Mouse (Mus musculus): ENCODE results near the gene Sgpp1.

The Sgpp1 gene

GRCm38 (mm10) chr12:75735246-75736200 lies at the start of gene Sgpp1:
Gene Sgpp1 (minus strand): TSS chr12:75735729.
- peak; percentile 91 for ATAC-seq (ENCODE audit: low TSS enrichment)

- no peak for ATAC-seq (ENCODE audit: low TSS enrichment)
These were observed 48.8 kb upstream of the Sgpp1 start for GRCm38 (mm10) chr12:75784271-75784751.

DNA sequence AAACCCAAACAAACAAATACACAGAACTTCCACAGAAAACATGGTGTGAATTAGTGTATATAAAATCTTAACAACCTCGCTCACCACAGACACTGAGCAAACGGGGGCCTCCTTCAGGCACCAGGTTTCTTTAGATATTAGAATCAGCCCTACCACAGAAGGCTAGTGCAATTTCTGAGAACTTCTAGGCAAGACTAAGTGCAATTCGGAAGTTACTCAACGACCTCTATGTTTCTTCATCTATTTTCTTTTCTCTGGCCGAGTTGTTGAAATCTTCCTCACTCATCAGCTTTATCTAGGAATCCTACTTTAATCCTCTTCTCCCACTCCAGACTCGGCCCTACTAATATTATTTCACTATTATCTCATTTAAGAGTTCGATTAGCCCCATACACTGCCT lies 46.5 kb upstream of the Sgpp1 start:
- ATAC-seq (ENCODE audit: low TSS enrichment), result no peak

DNA sequence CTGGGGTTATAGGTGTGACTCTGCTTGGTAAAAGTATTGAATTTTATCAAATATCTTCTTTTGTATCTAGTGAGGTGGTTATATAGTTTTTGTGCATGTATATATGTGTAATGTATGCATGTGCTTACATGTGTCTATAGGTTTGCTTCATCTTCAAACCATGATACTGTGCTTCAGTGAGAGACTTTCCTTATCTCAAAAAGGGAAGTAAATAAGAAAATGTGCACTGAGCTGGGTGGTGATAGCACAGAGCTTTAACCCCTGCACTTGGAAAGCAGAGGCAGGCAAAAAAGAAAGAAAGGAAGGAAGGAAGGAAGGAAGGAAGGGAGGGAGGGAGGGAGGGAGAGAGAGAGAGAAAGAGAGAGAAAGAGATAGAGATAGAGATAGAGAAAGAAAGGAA lies 45.9 kb upstream of the Sgpp1 start:
- ATAC-seq (ENCODE audit: low TSS enrichment), result no peak

- no peak for ATAC-seq (ENCODE audit: low TSS enrichment)
These were observed 37.0 kb upstream of the Sgpp1 start for GRCm38 (mm10) chr12:75772424-75773034.

- ATAC-seq (ENCODE audit: low TSS enrichment), result no peak
These were observed 35.9 kb upstream of the Sgpp1 start for GRCm38 (mm10) chr12:75771410-75771809.

GRCm38 (mm10) chr12:75766885-75767317 lies 31.4 kb upstream of the Sgpp1 start:
- ATAC-seq (ENCODE audit: low TSS enrichment), result no peak

GRCm38 (mm10) chr12:75766395-75766794 lies 30.9 kb upstream of the Sgpp1 start:
- no peak for ATAC-seq (ENCODE audit: low TSS enrichment)

GRCm38 (mm10) chr12:75765751-75766150 lies 30.2 kb upstream of the Sgpp1 start:
- no peak for ATAC-seq (ENCODE audit: low TSS enrichment)

DNA sequence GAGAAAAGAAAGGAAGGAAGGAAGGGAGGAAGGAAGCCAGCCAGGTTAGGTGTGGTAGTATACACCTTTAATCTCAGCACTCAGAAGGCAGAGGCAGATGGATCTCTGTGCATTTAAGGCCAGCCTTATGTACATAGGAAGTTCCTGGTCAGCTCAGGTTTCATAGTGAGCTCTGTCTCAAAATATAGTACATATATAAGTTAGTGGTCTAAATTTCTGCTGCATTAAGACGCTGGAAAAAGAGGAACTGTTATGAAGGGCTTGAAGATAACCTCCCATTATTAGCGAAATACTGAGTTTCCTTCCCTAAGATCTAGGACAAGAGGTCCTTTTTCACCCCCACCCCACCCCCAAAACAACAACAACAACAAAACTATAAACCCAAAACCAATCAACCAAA lies 20.9 kb upstream of the Sgpp1 start:
- no peak for ATAC-seq (ENCODE audit: low TSS enrichment)

- no peak for ATAC-seq (ENCODE audit: low TSS enrichment)
These were observed 18.2 kb upstream of the Sgpp1 start for GRCm38 (mm10) chr12:75753730-75754129.

GRCm38 (mm10) chr12:75752077-75752476 lies 16.5 kb upstream of the Sgpp1 start:
- no peak for ATAC-seq (ENCODE audit: low TSS enrichment)

GRCm38 (mm10) chr12:75748574-75748973 lies 13.0 kb upstream of the Sgpp1 start:
- ATAC-seq (ENCODE audit: low TSS enrichment), result no peak

DNA sequence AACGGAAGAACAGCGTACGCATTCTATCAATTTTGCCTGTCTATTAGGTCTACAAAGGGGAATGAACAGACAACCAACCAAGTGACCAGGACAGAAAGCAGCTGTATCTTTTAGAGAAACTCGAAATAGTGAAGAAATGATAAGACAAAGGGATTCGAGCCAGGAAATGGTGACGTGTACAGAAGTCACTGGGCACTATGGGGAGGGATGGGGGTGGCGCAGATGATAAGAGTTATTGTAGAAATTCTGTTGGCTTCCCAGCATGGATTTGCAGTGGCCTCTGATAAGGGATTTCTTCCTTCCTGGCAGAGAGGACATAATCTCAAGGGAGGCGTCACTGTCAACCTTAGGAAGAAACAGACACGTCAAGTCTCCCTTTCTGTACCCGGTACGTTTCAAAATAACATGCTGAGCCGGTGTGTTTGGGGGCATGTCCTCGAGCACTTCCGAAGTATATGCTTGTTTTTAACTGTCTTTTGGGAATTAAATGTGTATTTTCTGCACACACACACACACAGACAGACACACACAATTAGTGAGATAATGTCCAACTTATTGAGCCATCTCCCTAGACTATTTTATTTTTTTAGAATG lies 10.3 kb upstream of the Sgpp1 start:
- ATAC-seq (ENCODE audit: low TSS enrichment), result no peak

- ATAC-seq (ENCODE audit: low TSS enrichment), result no peak
These were observed 6.6 kb upstream of the Sgpp1 start for GRCm38 (mm10) chr12:75742101-75742500.

DNA sequence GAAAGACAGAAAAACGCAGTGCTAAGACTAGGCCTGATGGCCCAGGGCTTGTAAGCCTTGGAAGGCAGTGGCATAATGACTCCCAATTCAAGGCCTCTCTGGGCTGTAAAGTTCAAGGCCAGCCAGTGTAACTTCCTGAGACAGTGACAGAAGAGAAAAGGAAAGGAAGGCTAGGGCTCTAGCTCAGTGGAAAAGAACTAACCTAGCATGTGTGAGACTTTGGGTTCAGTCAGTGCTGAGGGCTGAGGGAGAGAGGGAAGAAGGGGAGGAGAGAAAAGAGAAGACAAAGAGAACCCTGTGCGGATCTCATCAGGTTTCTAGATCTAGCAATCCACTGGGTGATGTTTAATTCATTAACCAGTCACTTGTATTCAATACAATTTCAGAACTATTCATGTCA lies 5.7 kb upstream of the Sgpp1 start:
- ATAC-seq (ENCODE audit: low TSS enrichment), result no peak

DNA sequence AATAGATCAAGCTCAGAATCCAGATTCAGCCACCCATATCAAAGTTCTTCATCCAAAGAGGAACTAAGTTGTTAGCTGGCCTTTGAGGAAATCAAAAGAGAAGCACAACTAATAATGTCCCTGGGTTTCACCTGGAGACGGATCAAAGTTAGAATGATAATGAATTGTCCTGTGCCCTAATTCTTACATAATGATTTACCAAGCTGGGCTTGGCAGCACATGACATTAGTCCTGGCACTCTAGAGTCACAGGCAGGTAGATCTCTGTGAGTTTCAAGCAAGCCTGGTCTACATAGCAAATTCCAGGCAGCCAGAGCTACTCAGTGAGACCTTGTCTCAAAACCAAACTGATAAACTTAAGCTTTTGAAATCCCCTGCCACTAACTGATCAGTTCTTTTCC lies 4.9 kb upstream of the Sgpp1 start:
- no peak for ATAC-seq (ENCODE audit: low TSS enrichment)

DNA sequence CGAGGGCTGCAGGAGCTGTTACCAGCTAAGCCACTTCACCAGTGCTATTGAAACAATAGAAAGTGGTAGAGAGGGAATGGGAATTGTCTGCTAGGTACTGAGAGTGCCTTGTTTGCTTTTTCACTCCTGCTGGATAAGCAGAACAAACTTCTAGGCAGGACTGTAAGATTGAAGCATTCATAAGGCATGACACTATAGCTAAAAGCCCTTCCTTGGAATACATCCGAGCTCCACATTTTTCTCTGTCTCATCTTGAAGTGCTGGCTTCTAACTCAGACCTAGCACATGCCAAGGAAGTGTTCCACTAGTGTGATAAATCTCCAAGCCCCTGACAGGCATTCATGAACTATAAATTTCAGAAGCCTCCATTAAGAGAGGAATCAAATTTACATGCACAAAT lies 4.1 kb upstream of the Sgpp1 start:
- ATAC-seq (ENCODE audit: low TSS enrichment), result no peak

- no peak for ATAC-seq (ENCODE audit: low TSS enrichment)
These were observed 767 bp upstream of the Sgpp1 start for GRCm38 (mm10) chr12:75736296-75736695.

GRCm38 (mm10) chr12:75734891-75735245 lies 661 bp downstream of the Sgpp1 start:
- ATAC-seq (ENCODE audit: low TSS enrichment), result peak; percentile 20; the same call in 1 of the 2 replicates

DNA sequence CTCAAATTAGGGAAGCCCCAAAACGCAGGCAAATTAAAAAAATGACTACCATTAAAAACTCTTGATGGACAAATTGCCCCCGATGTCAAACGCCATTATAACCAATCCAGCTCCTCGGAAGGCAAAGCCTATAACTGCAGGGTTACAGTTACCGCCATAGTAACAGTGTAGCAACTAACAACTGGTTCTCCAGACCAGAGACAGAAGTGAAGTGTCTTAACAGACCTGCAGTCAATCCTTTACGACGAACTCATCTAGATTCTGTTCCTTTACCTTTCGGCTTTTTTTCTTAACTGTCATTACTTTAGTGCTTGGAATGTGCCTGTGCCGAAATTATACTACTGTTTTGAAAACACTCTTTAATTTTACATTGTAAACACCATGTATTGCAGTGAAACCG lies 1.4 kb downstream of the Sgpp1 start:
- ATAC-seq (ENCODE audit: low TSS enrichment), result no peak

DNA sequence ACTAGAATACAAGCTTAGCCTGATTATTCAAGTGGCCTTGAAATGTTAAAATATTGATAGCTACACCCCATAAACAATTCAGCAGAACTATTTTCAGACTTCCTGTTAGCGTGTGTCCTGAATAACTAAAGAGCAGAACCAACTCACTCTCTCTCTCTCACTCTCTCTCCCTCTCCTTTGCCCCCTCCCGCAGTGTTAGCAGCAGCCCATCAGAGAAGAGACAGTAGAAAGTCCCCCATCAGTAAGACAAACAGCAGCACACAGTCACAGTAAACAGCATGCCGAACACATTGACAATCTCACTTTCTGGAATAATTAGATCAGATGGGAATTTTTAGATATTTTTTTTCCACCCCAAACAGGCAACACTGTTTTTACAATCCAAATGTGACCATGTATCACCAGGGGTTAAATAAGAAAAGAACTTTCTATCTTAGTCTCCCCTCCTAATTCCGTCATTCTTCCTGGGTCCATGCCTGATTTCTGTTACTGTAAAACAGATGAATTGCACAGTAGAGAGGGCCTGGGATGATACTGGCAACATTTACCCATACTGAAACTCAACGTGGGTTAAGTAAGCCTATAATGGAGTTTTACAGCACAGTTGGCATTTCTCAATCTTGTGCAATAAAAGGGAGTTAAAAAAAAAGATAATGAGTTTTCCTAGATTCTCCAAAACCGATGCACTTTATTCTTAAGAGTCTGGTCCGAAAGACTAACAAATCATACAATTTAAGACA lies 2.0 kb downstream of the Sgpp1 start:
- ATAC-seq (ENCODE audit: low TSS enrichment), result no peak

Measured in frontal cortex, adult (tissue).